ENCODE assay signal across 17 mouse cellular contexts in genomic region chr19:46307781-46308180, GRCm38 (mm10). TPM values are rescaled to one million over a fixed set of nuclear protein-coding genes. Genes with fewer than 3 reads are reported as not detected.
DNase-seq lines count a peak whose midpoint lies in the region; ATAC-seq lines count a peak whose summit lies in the region.
"Had no signal": no experiment of that assay in that cellular context is flagged by ENCODE, and none has a peak within 500 bp of the region (broad histone marks: within the 10 kb centered on the region; RNA-seq: fewer than 3 reads in every experiment).

No protein-coding gene starts in this region.

- H3K27me3 ChIP-seq in megakaryocyte, embryonic 14.5 days (replicated peaks): peaks cover 30% of the 10 kb centered on the region

- no peak for ATAC-seq in megakaryocyte, adult 5-6 weeks (ENCODE audit: poor library complexity, severe bottlenecking)
- ATAC-seq: forebrain, embryonic 16.5 days; intestine, embryonic 16.5 days had no signal

- intact Hi-C loops in gastrocnemius, postnatal 14 days (cut with DNase I; ENCODE audit: low total_unique reads): no loop called here

- peaks cover 57% of the 10 kb centered on the region for H3K36me3 ChIP-seq in megakaryocyte, embryonic 14.5 days (replicated peaks; ENCODE audit: low read length)

- H3K4me1 ChIP-seq in megakaryocyte, embryonic 14.5 days: peaks cover 46% of the 10 kb centered on the region

- peak; percentile 3 for DNase-seq in gastrocnemius, postnatal 14 days
- DNase-seq in gastrocnemius, adult 18-20 months (ENCODE audit: low spot score): no peak
- DNase-seq in urinary bladder, adult 2 months (ENCODE audit: low spot score): peak; percentile 19
- DNase-seq in urinary bladder, postnatal 10 days (ENCODE audit: low spot score): no peak
- DNase-seq in naive thymus-derived CD4-positive, alpha-beta T cell, adult 2 months (ENCODE audit: low read depth): peak; percentile 26
- no peak for DNase-seq in frontal cortex, postnatal 14 days (ENCODE audit: low spot score in 2 of 2)
- DNase-seq: gastrocnemius, adult 2 months had no signal

- peak overlapping the region; percentile 86 for H3K4me3 ChIP-seq in megakaryocyte, embryonic 14.5 days (replicated peaks)
- H3K4me3 ChIP-seq: erythroblast, embryonic 14.5 days; gastrocnemius, adult 2 months had no signal

- H3K9me3 ChIP-seq in megakaryocyte, embryonic 14.5 days: no peaks in the 10 kb centered on the region
- H3K9me3 ChIP-seq: heart, embryonic 12.5 days; hindbrain, embryonic 15.5 days; limb, embryonic 12.5 days; midbrain, embryonic 10.5 days; neural tube, embryonic 13.5 days had no signal

RNA-seq across cellular contexts. Expression of gene Nfkb2, which starts 3.7 kb away (rescaled TPM):
- 10 to 100 TPM in 1 of 2 experiments, 1 to 10 TPM in 1; 9.6 to 10.4 TPM for total RNA-seq in gastrocnemius, postnatal 14 days (2021)
- total RNA-seq in gastrocnemius, adult 18-20 months (2021): 10 to 100 TPM in 1 of 2 experiments, 1 to 10 TPM in 1; 7.7 to 10.9 TPM
- polyA plus RNA-seq in megakaryocyte, embryonic 14.5 days (2012; ENCODE audit: insufficient read depth, low replicate concordance): 32.0 and 46.7 TPM in 2 replicates
- 8.1 and 10.0 TPM in 2 replicates for total RNA-seq in megakaryocyte, adult 5-6 weeks (2015)
- 14.6 and 20.3 TPM in 2 replicates for total RNA-seq in megakaryocyte, adult 5-6 weeks (2017)
- polyA plus RNA-seq in urinary bladder, adult 2 months (2012; rRNA removed): 23.0 and 24.7 TPM in 2 replicates

RNA-seq across cellular contexts. Expression of gene Psd, which starts 19.2 kb away (rescaled TPM):
- total RNA-seq in gastrocnemius, postnatal 14 days (2021): 1 to 10 TPM; 1.4 to 1.9 TPM
- total RNA-seq in gastrocnemius, adult 18-20 months (2021): under 1 TPM; 0.09 to 0.11 TPM
- 0.19 TPM in 1 of 2 replicates, not detected in the other for polyA plus RNA-seq in megakaryocyte, embryonic 14.5 days (2012; ENCODE audit: insufficient read depth, low replicate concordance)
- total RNA-seq in megakaryocyte, adult 5-6 weeks (2015): 0.11 and 0.36 TPM in 2 replicates
- not detected in 2 replicates for total RNA-seq in megakaryocyte, adult 5-6 weeks (2017)
- polyA plus RNA-seq in urinary bladder, adult 2 months (2012; rRNA removed): 156 and 191 TPM in 2 replicates

RNA-seq across cellular contexts. Expression of gene Fbxl15, which starts 20.2 kb away (rescaled TPM):
- total RNA-seq in gastrocnemius, postnatal 14 days (2021): 1 to 10 TPM; 2.4 to 2.8 TPM
- total RNA-seq in gastrocnemius, adult 18-20 months (2021): 1 to 10 TPM; 3.5 to 3.9 TPM
- polyA plus RNA-seq in megakaryocyte, embryonic 14.5 days (2012; ENCODE audit: insufficient read depth, low replicate concordance): 17.4 and 18.6 TPM in 2 replicates
- 1.9 and 2.1 TPM in 2 replicates for total RNA-seq in megakaryocyte, adult 5-6 weeks (2015)
- 1.3 and 1.8 TPM in 2 replicates for total RNA-seq in megakaryocyte, adult 5-6 weeks (2017)
- 11.0 and 11.7 TPM in 2 replicates for polyA plus RNA-seq in urinary bladder, adult 2 months (2012; rRNA removed)

RNA-seq across cellular contexts. Expression of gene Cuedc2, which starts 30.7 kb away (rescaled TPM):
- 10 to 100 TPM; 68.7 to 79.0 TPM for total RNA-seq in gastrocnemius, postnatal 14 days (2021)
- 10 to 100 TPM; 59.8 to 65.7 TPM for total RNA-seq in gastrocnemius, adult 18-20 months (2021)
- 39.1 and 126 TPM in 2 replicates for polyA plus RNA-seq in megakaryocyte, embryonic 14.5 days (2012; ENCODE audit: insufficient read depth, low replicate concordance)
- total RNA-seq in megakaryocyte, adult 5-6 weeks (2015): 31.3 and 33.1 TPM in 2 replicates
- 108 and 114 TPM in 2 replicates for total RNA-seq in megakaryocyte, adult 5-6 weeks (2017)
- 114 and 120 TPM in 2 replicates for polyA plus RNA-seq in urinary bladder, adult 2 months (2012; rRNA removed)

RNA-seq across cellular contexts. Expression of gene Mfsd13a, which starts 33.1 kb away (rescaled TPM):
- 1 to 10 TPM; 1.1 TPM for total RNA-seq in gastrocnemius, postnatal 14 days (2021)
- 1 to 10 TPM; 1.6 to 1.9 TPM for total RNA-seq in gastrocnemius, adult 18-20 months (2021)
- 8.8 and 9.9 TPM in 2 replicates for polyA plus RNA-seq in megakaryocyte, embryonic 14.5 days (2012; ENCODE audit: insufficient read depth, low replicate concordance)
- total RNA-seq in megakaryocyte, adult 5-6 weeks (2015): 17.2 and 18.1 TPM in 2 replicates
- 8.1 and 11.7 TPM in 2 replicates for total RNA-seq in megakaryocyte, adult 5-6 weeks (2017)
- 4.8 and 5.2 TPM in 2 replicates for polyA plus RNA-seq in urinary bladder, adult 2 months (2012; rRNA removed)

Comparison
In these comparisons a context has a peak if more than half of its experiments do, and no peak if none do; other contexts are left out.
1. DNase-seq: peak in gastrocnemius, postnatal 14 days (single experiment), urinary bladder, adult 2 months (single experiment) and naive thymus-derived CD4-positive, alpha-beta T cell, adult 2 months (single experiment); none in gastrocnemius, adult 18-20 months (single experiment), urinary bladder, postnatal 10 days (single experiment) and frontal cortex, postnatal 14 days (0 of 2).